Mouse (Mus musculus): ENCODE results near the gene Tsnaxip1.

The Tsnaxip1 gene

GRCm38 (mm10) chr8:105866364-105867029 is 39.0 kb downstream of the Tsnaxip1 start:
- DNase-seq = no peak

GRCm38 (mm10) chr8:105874301-105874700 is 46.8 kb downstream of the Tsnaxip1 start:
- DNase-seq = peak; percentile 44 to 61

GRCm38 (mm10) chr8:105880754-105881520 is 53.4 kb downstream of the Tsnaxip1 start, which contains the start of gene Edc4:
TSS of gene Edc4 (plus strand) at chr8:105880881.
- peak; percentile 91 to 94 for DNase-seq

- DNase-seq = peak; percentile 62 to 63
Observed at GRCm38 (mm10) chr8:105889756-105890465, 62.4 kb downstream of the Tsnaxip1 start.

- DNase-seq = peak; percentile 50 to 54
Observed at GRCm38 (mm10) chr8:105890870-105891269, 63.3 kb downstream of the Tsnaxip1 start.

GRCm38 (mm10) chr8:105892432-105892831 is 64.9 kb downstream of the Tsnaxip1 start:
- peak; percentile 44 to 51 for DNase-seq

- peak; percentile 49 to 62 for DNase-seq
Observed at GRCm38 (mm10) chr8:105893339-105893738, 65.8 kb downstream of the Tsnaxip1 start, which contains the start of gene Nrn1l. TSS of gene Nrn1l (plus strand) at chr8:105893567.
